Mouse (Mus musculus): ENCODE measurements around the gene Ing5.
"Not testable (repeated sequence)": the region's sequence is repeated elsewhere in the genome, so short reads cannot be mapped to it uniquely, and the experiment has no call there.

Ing5 gene

GRCm38 (mm10) chr1:93803556-93804507, at the start of gene Ing5:
TSS of gene Ing5 (plus strand) at chr1:93803965.
- DNase-seq, result peak; percentile 100

GRCm38 (mm10) chr1:93754573-93755290, 49.0 kb upstream of the Ing5 start, which contains the start of gene Thap4:
TSS of gene Thap4 (minus strand) at chr1:93754864.
- peak; percentile 94 for DNase-seq

GRCm38 (mm10) chr1:93755291-93755610, 48.5 kb upstream of the Ing5 start:
- DNase-seq, result no peak

- no peak for DNase-seq
These were observed 48.1 kb upstream of the Ing5 start for GRCm38 (mm10) chr1:93755618-93756017.

GRCm38 (mm10) chr1:93756154-93756553, 47.6 kb upstream of the Ing5 start:
- DNase-seq, result no peak

GRCm38 (mm10) chr1:93760076-93760475, 43.7 kb upstream of the Ing5 start:
- no peak for DNase-seq

GRCm38 (mm10) chr1:93763531-93763930, 40.2 kb upstream of the Ing5 start:
- DNase-seq, result not testable (repeated sequence)

GRCm38 (mm10) chr1:93764871-93765591, 38.7 kb upstream of the Ing5 start:
- no peak for DNase-seq

GRCm38 (mm10) chr1:93767600-93767999, 36.2 kb upstream of the Ing5 start:
- no peak for DNase-seq

GRCm38 (mm10) chr1:93769901-93770300, 33.9 kb upstream of the Ing5 start:
- no peak for DNase-seq

- DNase-seq, result no peak
These were observed 27.1 kb upstream of the Ing5 start for GRCm38 (mm10) chr1:93776686-93777085.

GRCm38 (mm10) chr1:93786912-93787311, 16.9 kb upstream of the Ing5 start:
- no peak for DNase-seq

- no peak for DNase-seq
These were observed 9.2 kb upstream of the Ing5 start for GRCm38 (mm10) chr1:93794526-93794925.

- DNase-seq, result no peak
These were observed 7.9 kb upstream of the Ing5 start for GRCm38 (mm10) chr1:93795886-93796285.

GRCm38 (mm10) chr1:93800670-93801503, 2.9 kb upstream of the Ing5 start:
- DNase-seq, result no peak

- peak; percentile 96 for DNase-seq
These were observed 2.0 kb upstream of the Ing5 start, which contains the start of gene Dtymk for GRCm38 (mm10) chr1:93801741-93802238. TSS of gene Dtymk (minus strand) at chr1:93801934.

- no peak for DNase-seq
These were observed 994 bp upstream of the Ing5 start for GRCm38 (mm10) chr1:93802771-93803170.

GRCm38 (mm10) chr1:93804818-93805217, 1.1 kb downstream of the Ing5 start:
- no peak for DNase-seq

- DNase-seq, result no peak
These were observed 1.6 kb downstream of the Ing5 start for GRCm38 (mm10) chr1:93805221-93805951.

GRCm38 (mm10) chr1:93808871-93809270, 5.1 kb downstream of the Ing5 start:
- DNase-seq, result no peak

- no peak for DNase-seq
These were observed 6.2 kb downstream of the Ing5 start for GRCm38 (mm10) chr1:93810011-93810410.
